Mouse (Mus musculus) testis, adult 2 months (tissue): ENCODE measurements around the gene Thy1.

Source experiments
- CTCF ChIP-seq: fragments of 200-500 bp; IDR thresholded peaks from 2 replicates; pipeline ENCODE4 v1.5.1; 2012; ENCODE audit warnings: low read depth, mild to moderate bottlenecking, inconsistent platforms, low read length, moderate library complexity; ENCODE audit not compliant: control insufficient read depth, insufficient read depth, insufficient replicate concordance
- POLR2A ChIP-seq: fragments of 200-500 bp; IDR thresholded peaks from 2 replicates; pipeline ENCODE4 v1.6.1; 2012; ENCODE audit warnings: low read depth, mild to moderate bottlenecking, inconsistent platforms, low read length, moderate library complexity; ENCODE audit not compliant: control insufficient read depth

DNA sequence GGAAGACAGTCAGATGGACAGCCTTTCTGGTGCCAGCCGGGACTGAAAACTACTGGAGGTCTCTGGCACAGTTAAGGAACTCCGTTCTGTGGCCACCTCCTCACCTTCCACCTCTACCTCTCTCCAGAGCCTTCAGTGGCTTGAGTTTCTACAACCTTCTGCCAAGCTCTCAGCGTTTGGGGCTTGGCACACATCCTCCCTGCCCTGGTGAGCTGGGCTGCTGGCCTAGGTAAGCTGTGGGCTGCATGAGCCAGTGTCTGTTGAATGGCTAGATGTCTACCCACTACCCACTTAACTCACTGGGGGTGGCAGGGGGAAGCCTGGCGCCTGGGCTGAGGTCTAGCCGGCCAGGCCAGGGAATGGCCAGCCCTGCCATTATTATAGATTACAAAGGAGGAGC is 29.9 kb downstream of the Thy1 start:
- no peak for TF ChIP-seq POLR2A
- TF ChIP-seq CTCF, result no peak
